ENCODE assay signal across 8 mouse cellular contexts in genomic region chr13:35189028-35189711, GRCm38 (mm10).
DNase-seq lines count a peak whose midpoint lies in the region; ATAC-seq lines count a peak whose summit lies in the region.

No protein-coding gene starts in this region.

- H3K4me1 ChIP-seq in hindbrain, embryonic 13.5 days (replicated peaks) = peaks cover 9% of the 10 kb centered on the region

- no peaks in the 10 kb centered on the region for H3K9me3 ChIP-seq in hindbrain, embryonic 13.5 days

- 49% methylated on average over 16 of the region's 16 CpGs for WGBS in hindbrain, embryonic 13.5 days

- peak; percentile 73 to 75 for DNase-seq in B cell, adult 2 months
- peak; percentile 69 for DNase-seq in adrenal gland, postnatal 14 days
- peak; percentile 45 for DNase-seq in forelimb bud, embryonic 11.5 days (ENCODE audit: low read depth, low spot score)
- peak; percentile 23 to 27 for DNase-seq in layer of hippocampus, postnatal 10 days (ENCODE audit: low spot score in 2 of 2)
- DNase-seq in lung, postnatal 25 days (ENCODE audit: low spot score) = peak; percentile 53
- peak; percentile 44 to 50 for DNase-seq in right cerebral cortex, postnatal 10 days (ENCODE audit: low spot score in 2 of 2)
- DNase-seq in urinary bladder, postnatal 14 days (ENCODE audit: low spot score) = peak; percentile 64

- peak overlapping the region; percentile 27; the same call in 1 of the 2 replicates for H3K4me2 ChIP-seq in hindbrain, embryonic 13.5 days

- peak; percentile 80 for ATAC-seq in hindbrain, embryonic 13.5 days (ENCODE audit: low FRiP score)

- no peak overlapping the region; the same call in 1 of the 2 replicates for H3K4me3 ChIP-seq in hindbrain, embryonic 13.5 days

- no peak overlapping the region for H3K9ac ChIP-seq in hindbrain, embryonic 13.5 days

- H3K36me3 ChIP-seq in hindbrain, embryonic 13.5 days = no peaks in the 10 kb centered on the region

- H3K27me3 ChIP-seq in hindbrain, embryonic 13.5 days = no peaks in the 10 kb centered on the region

- H3K27ac ChIP-seq in hindbrain, embryonic 13.5 days = peak overlapping the region; percentile 78
